Mouse (Mus musculus) bone marrow, adult 2 months (tissue): ENCODE measurements around the gene Maml2.

ENCODE experiments used
- CTCF ChIP-seq: fragments of 200-500 bp; IDR thresholded peaks from 2 replicates; pipeline ENCODE4 v1.5.1; 2011; ENCODE audit warnings: low read length, control low read depth; ENCODE audit not compliant: control insufficient read depth, insufficient read depth
- POLR2A ChIP-seq: fragments of 200-500 bp; IDR thresholded peaks from 2 replicates; pipeline ENCODE4 v1.6.1; 2011; ENCODE audit warnings: low read depth, mild to moderate bottlenecking, control low read depth, low read length, borderline replicate concordance; ENCODE audit not compliant: control insufficient read depth

GRCm38 (mm10) chr9:13485914-13486313, 188.2 kb downstream of the Maml2 start:
- no peak for TF ChIP-seq CTCF
- TF ChIP-seq POLR2A = no peak
